Mouse (Mus musculus) left cerebral cortex, postnatal 10 days (tissue): ENCODE measurements at regions not wholly inside any gene's neighbourhood (a gene's known extent, or its start where the extent isn't known, plus 50 kb on each side); places are given as distances from the start of the nearest gene placed in this dataset.

ENCODE experiments used
- DNase-seq, 2 experiments: peaks; one replicate each; pipeline ENCODE4 v3.0.0; 2021 to 2022; ENCODE audit warnings: low spot score in 2 of 2, mixed read lengths in 1 of 2; ENCODE audit errors: extremely low spot score in 1 of 2
- intact Hi-C: fragments of 180-260 bp; cut with DNase I; formaldehyde crosslinking; loops from one replicate; pipeline ENCODE4 v1.15.1; 2025

DNA sequence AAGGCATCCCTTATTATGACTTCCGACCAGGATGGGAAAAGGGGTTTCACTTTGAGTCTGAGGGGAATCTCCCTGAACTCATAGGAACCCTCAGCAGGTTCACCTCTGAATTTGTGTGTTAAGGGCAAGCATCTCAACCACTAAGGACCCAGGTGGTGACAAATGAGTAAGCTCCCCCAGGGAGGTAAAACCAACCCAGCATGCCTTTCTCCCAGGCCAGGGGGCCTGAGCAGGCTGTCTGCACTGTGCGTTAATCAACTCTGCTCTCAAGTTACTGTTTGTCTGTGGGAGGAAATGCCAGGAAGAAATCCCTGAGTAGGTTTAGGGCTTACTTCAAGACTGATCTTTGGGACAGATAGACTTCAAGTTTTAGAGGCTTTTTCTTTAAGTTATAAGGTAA is 243.5 kb upstream of the Dynlrb2 start:
- intact Hi-C loops, result no loop called here
- no peak for DNase-seq

DNA sequence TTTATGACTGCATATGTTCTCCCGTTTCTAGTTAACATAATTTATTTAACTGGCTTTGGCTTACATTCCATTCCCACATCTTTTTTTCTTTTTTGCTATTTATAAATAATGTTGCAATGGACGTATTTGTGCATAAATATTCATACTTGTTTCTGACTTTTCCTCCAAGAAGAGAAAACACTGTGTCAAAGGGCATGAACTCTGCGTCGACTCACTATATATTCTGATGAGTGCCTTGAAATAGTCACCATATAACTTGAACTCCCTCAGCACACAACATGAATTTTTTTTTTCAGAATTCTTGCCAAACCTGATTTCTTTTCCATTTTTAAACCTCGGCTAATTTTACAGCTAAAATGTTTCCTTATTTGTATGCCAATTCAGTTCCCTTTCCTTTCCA is 249.4 kb upstream of the Dynlrb2 start:
- DNase-seq, result no peak
- intact Hi-C loops, result no loop called here

DNA sequence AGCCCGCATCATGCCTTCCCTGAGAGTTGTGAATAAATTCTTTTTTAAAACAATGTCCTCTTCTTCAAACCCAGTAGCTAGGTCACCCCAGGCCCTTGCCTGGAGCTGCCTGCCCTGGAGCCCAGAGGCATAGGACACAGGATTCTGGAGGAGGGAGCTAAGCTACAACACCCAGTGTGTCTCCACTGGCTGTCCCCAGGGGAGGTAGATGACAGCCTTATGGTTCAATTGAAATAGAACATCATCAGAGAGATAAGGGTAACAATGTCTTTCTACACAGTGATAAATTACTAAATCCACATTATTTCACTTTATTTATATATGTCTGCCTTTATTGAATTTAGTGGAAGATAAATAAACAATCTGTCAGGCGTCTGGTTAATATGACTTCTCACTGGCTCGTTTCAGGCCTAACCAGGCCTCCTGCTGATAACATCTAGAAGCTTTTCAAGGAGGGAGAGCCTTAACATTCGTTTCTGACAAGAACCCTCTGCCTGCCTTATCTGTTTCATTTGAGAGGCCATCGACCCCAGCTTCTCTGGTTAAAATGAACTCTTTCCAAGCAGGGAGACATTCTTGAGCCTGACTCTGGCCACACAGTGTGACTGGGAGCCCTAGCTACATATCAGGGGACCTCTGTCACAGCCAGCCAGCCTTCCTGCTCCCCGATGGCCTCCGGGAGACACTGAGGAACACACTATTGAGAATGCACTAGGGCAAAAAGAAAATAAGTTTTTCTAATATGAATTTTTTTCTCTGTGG is 252.1 kb upstream of the Dynlrb2 start:
- DNase-seq, result no peak
- intact Hi-C loops, result no loop called here

DNA sequence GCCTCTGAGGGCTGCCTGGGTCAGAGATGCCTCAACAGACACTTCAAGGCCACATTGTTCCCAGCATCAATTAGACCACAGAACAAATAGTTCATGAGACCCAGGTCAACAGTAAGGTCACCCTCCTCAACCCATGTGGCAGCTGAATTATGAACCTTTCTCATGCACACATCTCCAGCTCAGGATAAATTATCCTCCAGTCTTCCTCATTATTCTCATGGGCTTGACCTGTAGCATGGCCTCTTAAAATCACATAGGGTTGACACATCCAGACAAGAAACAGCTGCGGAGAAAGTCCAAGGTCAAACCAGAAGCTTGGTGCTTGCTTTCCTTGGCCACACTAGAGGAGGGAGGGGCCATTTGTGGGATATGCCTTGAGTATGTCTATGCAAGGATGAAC is 256.4 kb upstream of the Dynlrb2 start:
- intact Hi-C loops, result no loop called here
- no peak for DNase-seq

DNA sequence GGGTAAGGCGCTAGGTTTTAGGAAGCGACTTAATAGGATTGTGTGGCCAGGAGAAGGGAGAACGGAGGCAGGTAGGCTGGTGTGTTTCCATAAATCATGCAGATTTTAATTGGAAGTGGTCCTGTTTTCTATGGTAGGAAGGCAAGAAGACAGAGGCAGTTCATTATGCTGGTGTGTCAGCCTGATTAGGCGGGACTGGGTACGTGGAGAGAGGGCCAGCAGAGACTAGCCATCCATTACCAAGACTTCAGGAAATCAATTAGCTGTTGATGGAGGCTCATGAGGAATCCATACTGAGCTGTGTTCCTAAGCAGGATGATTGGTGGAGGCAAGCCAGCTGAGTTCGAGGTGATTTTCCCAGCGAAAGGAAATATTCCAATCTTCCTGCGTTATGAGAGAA is 261.3 kb upstream of the Dynlrb2 start:
- intact Hi-C loops, result no loop called here
- no peak for DNase-seq

DNA sequence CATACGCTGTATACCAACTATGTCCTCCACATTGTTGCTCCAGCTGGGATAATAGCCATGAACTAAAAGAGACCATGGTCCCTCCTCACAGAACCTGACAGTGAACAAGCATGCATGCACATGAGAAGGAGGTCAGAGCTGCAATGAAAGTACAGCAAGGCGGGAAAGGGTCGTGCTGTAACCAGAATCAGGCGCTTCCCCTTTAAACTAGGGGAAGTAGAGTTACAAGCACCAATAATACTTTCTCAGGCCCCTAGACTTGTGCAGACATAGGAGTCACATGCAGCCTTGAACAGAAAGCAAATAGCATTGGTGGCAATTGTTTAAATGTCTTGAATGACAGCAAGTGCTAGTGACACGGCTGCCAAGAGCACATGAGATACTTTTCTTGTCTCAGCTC is 261.8 kb upstream of the Dynlrb2 start:
- intact Hi-C loops, result no loop called here
- no peak for DNase-seq

DNA sequence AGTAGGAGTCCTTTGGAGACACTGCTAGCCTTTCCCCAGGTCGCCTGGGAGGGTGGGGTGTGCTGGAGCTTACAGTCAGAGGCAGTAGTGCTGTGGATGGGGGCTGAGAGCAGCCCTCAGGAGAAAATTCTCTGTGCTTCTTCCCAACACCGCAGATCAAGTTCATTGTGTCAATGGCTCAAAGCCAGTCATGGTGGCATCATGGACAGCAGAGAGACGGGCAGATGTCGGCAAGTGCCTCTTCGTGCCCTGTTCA is 262.9 kb upstream of the Dynlrb2 start:
- intact Hi-C loops, result no loop called here
- no peak for DNase-seq

DNA sequence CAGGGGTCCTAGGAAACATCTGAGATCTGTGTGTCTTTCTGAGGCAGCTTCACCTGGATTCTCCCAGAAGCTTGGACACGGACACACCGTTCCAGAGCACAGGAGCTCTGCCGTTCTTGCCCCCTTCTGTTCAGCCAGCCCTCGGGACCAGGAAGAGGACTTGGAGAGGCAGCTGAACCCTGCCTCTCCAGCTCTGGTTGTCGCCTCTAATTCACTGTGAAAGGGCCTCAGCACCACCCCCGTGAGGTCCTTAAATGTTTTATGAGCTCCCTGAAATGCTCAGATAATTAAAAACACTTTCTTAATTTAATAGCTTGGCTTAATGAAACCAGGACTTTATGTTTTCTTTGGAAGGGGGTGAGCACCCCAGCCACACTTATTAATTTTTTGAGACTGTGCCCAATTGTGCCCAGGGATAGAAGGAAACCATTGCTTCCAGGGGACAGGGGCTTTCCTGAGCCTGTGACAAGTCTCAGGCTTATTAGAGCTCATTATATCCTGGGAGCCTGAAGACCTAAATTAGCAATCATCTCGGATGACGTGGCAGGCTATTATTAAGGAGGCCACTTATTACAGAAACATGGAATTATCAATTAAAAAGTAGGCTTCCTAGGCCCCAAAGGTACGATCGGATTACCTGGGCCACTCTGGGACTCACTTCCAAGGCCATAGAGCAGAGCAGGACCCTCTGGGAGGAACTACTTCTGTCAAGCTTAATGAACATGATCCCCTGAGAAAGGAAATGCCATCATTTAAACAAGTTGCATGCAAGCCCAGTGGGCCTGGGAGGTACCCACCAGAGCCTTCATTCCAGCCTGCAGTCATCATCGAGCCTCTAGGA is 263.4 kb upstream of the Dynlrb2 start:
- DNase-seq, result no peak
- intact Hi-C loops, result no loop called here

DNA sequence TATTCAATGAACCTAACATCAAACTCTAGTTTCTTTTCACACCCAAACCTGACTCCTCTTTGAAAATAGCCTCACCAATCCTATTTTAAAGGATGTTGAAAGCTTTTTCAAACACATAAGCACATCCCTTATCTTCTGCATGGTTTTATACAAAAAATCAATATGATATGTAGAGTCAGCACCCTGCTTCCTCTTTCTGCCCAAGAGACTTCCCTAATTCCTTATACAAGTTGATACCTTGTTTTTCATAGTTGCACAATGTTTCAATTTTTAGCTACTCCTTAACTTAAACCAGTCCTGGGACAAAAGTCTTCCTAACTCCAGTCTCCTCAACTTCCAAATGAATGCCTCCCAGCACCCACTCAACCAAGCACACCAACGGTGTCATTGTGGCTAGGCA is 266.1 kb upstream of the Dynlrb2 start:
- no peak for DNase-seq
- intact Hi-C loops, result no loop called here

DNA sequence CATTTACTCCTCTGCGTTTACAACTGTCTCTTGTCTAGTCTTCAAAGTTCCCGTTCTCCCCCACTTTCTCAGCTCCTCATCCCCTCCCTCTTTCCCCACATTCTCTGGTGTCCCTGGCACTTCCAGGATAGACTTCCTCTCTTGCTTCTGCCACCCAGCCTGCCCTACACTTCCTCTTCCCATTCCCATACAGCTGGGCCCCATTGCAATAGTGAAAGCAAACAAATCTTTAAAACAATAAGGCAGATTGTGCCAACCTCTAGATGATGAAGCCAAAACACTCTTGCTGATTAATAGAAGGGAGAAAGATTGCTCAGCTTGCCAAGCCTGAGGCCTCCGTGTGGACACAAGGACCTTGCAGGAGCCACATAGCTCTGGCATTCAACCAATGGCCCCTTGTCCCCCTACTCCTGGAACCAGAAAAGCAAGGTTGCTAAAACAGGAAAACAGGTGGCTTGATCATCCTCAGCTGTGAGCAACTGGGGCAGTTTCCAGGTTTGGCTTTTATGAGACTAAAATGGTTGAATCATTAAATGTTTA is 267.1 kb upstream of the Dynlrb2 start:
- DNase-seq, result no peak
- intact Hi-C loops, result no loop called here

DNA sequence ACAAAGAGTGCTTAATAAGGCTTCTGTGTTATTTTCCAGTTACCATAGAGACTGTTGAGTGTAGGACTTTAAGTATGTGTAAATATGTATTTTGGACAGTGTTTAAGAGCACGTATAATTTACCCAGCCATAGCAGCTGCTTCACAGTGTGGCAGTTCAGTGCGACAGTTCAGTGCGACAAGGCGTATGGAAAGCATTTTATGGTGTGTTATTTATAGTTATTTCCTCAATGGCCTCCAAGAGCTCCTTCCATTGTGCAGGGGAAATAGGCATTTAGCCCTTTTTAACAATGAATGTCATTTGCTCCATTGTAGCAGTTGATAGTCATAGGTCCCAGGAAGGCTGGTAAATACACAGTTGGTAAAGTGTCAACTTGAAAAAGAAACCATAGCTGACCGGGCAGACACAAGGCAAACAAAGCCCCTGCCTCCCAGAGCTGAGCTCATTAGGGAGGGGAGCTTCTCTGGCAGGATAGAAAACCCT is 275.1 kb upstream of the Dynlrb2 start:
- intact Hi-C loops, result no loop called here
- DNase-seq, result no peak

DNA sequence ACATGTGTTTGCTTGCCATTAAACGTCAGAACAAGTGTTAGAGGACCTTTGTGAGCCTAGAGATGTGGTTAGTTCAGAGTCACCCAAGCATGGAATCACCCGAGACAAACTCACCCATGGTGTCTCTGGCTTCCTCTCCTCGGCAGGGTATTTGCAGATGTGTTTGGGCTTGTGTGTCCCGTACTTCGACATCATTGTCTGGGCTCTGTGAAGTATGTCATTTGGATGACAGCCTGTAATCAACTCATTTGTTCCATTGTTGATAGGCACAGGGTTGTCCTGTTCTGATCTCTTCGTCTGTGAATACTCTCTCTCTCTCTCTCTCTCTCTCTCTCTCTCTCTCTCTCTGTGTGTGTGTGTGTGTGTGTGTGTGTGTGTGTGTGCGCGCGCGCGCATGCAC is 277.8 kb upstream of the Dynlrb2 start:
- intact Hi-C loops, result no loop called here
- DNase-seq, result no peak

DNA sequence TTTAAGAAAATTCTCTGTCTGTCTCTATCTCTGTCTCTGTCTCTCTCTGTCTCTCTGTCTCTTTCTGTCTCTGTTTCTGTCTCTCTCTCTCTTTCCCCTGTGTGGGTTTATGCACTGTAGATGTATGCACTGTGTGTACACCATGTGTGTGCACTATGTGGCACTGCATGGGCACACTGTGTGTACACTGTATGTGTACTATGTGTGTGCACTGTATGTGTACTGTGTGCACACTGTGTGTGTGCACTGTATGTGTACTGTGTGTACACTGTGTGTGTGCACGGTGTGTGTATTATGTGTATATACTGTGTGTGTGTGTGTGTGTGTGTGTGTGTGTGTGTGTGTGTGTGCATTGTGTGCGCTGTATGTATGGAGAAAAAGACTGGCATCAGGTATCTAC is 281.5 kb upstream of the Dynlrb2 start:
- no peak for DNase-seq
- intact Hi-C loops, result no loop called here

DNA sequence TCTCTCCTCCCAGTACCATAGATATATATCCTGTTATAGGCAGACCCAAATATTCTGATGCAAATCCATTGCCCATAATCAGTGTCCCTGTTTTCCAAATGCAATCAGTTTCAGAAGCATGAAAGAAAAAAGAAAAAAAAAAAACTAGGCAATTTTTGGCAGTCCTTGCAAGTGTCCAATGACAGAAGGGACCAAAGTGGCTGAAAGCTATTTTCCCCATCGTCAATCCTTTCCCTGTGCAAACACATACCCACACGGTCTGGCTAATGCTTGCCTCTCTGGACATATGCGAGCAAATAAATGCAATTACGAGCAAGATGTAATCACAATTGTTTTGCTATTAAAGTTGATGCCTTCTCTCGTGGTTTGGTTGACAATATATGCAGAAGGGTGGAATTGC is 288.9 kb upstream of the Dynlrb2 start:
- no peak for DNase-seq
- intact Hi-C loops, result no loop called here

DNA sequence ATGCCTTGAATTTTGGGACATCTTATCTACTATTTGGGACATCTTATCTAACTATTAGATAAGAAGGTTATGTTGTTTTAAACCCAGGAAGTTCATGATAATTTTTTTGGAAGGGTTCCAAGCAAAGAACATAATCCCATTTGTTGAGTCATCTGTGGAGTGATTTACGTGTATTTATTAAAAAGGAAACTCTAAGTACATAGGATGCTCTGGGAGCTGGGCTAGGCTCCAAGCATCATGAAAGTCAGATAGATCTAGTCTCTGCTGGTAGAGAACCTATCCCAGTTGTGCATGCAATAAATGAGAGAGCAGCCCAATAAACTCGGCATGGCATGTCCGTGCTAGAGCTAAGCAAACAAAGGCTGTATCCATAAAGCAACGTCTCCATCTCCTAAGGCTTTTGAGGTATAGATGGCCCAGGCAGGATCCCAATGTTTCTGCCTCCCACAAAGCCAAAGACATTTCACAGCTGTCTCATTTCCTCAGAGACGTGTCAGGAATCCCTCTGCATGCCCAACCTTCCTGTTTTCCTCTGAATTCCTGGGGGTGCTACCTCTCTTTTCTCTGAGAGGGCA is 289.4 kb upstream of the Dynlrb2 start:
- DNase-seq, result no peak

DNA sequence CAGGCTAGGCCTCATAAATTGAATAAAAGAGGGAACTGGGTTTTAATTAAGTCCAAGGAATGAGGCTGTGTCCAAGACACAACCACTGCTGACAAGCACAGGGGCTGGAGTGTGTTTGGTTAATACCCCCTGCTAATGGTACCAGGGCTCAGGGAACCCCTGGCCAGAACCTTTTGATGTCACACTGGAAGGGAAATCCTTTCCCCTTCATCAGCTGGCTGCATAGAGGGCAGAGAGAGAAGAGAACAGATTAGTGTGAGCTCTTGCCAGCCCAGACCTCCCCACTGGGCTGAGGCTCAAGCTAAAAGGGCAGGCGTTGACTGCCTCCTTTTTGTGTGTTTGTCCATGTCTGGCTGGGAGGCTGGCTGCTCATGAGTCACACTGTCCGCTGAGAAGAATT is 301.1 kb upstream of the Dynlrb2 start:
- intact Hi-C loops, result no loop called here

More for the DNA sequence above, 289.4 kb upstream of the Dynlrb2 start:
- intact Hi-C loops, result no loop called here

DNA sequence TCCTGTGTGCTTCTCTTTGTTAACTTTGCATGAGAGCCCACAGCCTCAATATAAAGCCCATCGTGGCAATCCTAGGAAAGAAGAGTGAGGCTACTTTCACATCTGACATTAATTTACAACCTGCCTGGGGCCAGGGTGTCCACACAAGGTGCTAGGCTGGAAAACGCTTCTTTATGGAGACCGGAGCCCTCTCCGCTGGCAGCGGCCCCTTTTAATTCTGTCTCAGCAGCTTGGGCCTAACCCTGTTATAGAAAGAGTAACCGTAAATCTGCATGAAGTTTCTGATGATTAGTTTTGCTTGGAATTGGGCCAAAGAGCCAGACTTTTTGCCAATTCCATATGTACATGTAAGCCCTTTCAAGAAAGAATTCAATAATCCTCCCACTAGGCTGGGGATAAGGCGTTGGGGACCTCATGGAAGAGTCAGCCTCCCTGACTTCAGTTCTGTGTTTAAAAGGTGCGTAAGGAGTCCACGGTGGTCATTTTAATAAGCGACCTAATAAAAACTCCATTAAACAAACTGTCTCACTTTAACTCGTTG is 304.2 kb upstream of the Dynlrb2 start:
- DNase-seq, result no peak
- intact Hi-C loops, result no loop called here

More for the DNA sequence above, 301.1 kb upstream of the Dynlrb2 start:
- no peak for DNase-seq

DNA sequence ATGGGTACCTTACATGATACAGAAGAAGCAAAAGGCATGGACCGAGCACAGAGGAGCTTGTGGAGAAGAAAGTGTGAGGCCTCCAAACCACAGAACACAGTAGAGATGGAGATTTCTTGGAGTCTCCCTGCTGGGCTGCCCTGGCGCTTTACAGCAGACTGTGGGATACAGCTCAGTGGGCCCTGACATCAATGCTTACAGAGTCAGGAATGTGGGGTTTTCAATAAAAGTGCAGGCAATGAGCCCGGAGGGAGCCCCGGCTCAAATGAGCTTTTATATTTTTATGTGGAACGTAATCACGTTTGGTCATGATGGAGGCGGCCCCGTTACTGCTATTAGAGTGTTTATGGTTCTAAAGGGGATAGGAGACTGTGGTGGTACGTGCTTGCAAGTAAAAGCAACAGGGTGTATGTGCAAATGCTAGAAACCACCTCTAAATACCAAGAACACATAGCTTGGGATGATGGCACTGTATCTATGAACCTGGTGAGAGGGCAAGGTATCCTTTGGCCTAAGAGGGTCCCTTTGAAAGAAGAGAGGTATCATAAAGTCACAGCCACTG is 308.1 kb upstream of the Dynlrb2 start:
- intact Hi-C loops, result no loop called here
- no peak for DNase-seq

DNA sequence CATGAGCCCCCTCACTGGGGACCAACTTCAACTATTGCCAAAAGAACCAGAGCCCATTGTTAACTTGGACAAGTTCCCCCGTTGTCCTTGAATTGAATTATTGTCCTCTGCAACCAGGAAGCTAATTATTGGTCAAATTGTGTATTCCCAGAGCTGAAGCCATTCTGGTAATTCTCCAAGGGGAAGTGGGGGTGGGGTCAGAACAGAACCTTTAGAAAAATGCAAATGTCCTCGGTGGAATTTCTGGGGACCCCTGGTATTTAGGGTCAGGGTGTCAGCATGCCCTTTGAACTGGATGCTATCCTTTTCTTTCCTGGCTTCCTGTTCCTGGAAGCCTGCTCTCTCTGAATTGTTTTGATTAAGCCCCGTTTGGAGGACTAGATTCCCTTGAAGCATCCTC is 312.7 kb upstream of the Dynlrb2 start:
- intact Hi-C loops, result no loop called here
- no peak for DNase-seq
